Mouse (Mus musculus) lung, postnatal 0 days (tissue): ENCODE measurements around the gene Tcp11l2. TPM values are rescaled to one million over a fixed set of nuclear protein-coding genes. Genes with fewer than 3 reads are reported as not detected.

Experiments used
- ATAC-seq: fragments of 200-750 bp; cut with Nextera tagmentation; 2 replicates; pipeline ENCODE4 v1.8.0; 2017; ENCODE audit warnings: moderate library complexity
- DNase-seq: peaks from one replicate; pipeline ENCODE4 v3.0.0-alpha.2; 2016; ENCODE audit warnings: low spot score
- H3K27ac ChIP-seq: fragments of 300-500 bp; sonication (generic); 2 replicates; pipeline ENCODE4 v1.5.1; 2014; ENCODE audit warnings: antibody characterized with exemption, mild to moderate bottlenecking, low read length, mixed read lengths
- H3K27me3 ChIP-seq: fragments of 300-500 bp; sonication (generic); replicated peaks from 2 replicates; pipeline ENCODE4 v1.6.1; 2014; ENCODE audit warnings: low read length, mixed read lengths; ENCODE audit not compliant: insufficient read depth
- H3K36me3 ChIP-seq: fragments of 300-500 bp; sonication (generic); 2 replicates; pipeline ENCODE4 v1.6.1; 2014; ENCODE audit warnings: low read length, mixed read lengths; ENCODE audit not compliant: insufficient read depth
- H3K4me1 ChIP-seq: fragments of 300-500 bp; sonication (generic); 2 replicates; pipeline ENCODE4 v1.6.1; 2014; ENCODE audit warnings: antibody characterized with exemption, low read depth, low read length, mixed read lengths; ENCODE audit not compliant: insufficient read depth
- H3K4me2 ChIP-seq: fragments of 300-500 bp; sonication (generic); replicated peaks from 2 replicates; pipeline ENCODE4 v1.6.1; 2014; ENCODE audit warnings: low read depth, mild to moderate bottlenecking, low read length, moderate library complexity, mixed read lengths
- H3K4me3 ChIP-seq: fragments of 300-500 bp; sonication (generic); 2 replicates; pipeline ENCODE4 v1.5.1; 2014; ENCODE audit warnings: low read depth, low read length
- H3K9ac ChIP-seq: fragments of 300-500 bp; sonication (generic); replicated peaks from 2 replicates; pipeline ENCODE4 v1.6.1; 2014; ENCODE audit warnings: low read depth, mild to moderate bottlenecking
- H3K9me3 ChIP-seq: fragments of 300-500 bp; sonication (generic); 2 replicates; pipeline ENCODE4 v1.6.1; 2016; ENCODE audit warnings: low read length, mixed read lengths
- CTCF ChIP-seq: IDR thresholded peaks from 2 replicates; pipeline ENCODE4 v1.5.1; 2016; ENCODE audit warnings: antibody characterized with exemption, mild to moderate bottlenecking
- EP300 ChIP-seq: IDR thresholded peaks from 2 replicates; pipeline ENCODE4 v1.6.1; 2016; ENCODE audit warnings: antibody characterized with exemption, mild to moderate bottlenecking, control low read depth
- WGBS: fragments of 180-500 bp; shearing (Covaris S2); extraction: QIAGEN DNeasy Blood & Tissue Kit; methylation state at CpG from one replicate; pipeline ENCODE4 v1.1.7; 2014; 5-methylcytosine and 5-hydroxymethylcytosine counted together
- polyA plus RNA-seq: library from polyadenylated mRNA; unstranded; fragments of >200 nt; fragmentation: Nextera tagmentation; extraction: Ambion mirVana; gene quantifications from 2 replicates; pipeline ENCODE4 v1.2.1, GENCODE M21; 2015

Gene Tcp11l2
- polyA plus RNA-seq, 1 experiment from 2014 or later, result 73.8 TPM

DNA sequence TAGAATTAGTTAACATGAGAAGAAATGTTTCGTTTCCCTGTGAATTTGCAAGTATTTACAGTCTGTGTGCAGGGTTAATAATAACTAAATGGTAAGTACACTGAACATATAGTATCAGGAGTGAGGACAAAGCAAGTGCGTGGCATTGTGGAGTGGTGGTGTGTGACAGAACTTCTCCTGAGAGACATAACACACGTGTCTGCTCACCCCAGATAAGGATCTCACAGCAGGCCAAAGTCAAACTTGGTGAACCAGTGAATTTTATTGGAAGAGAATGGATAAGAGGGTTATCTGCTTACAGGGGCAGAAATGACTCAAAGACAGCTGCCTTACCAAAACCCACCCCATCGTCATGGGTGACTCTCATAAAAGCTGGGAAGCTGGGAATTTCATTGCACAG lies 72.5 kb downstream of the Tcp11l2 start:
- 84% methylated on average over 4 of the region's 4 CpGs for WGBS
- TF ChIP-seq EP300 (no peak), CTCF (no peak)
- 0 out of 2 replicates have a peak, but pooled peaks cover 10% of the 10 kb centered on the region for H3K36me3 ChIP-seq

DNA sequence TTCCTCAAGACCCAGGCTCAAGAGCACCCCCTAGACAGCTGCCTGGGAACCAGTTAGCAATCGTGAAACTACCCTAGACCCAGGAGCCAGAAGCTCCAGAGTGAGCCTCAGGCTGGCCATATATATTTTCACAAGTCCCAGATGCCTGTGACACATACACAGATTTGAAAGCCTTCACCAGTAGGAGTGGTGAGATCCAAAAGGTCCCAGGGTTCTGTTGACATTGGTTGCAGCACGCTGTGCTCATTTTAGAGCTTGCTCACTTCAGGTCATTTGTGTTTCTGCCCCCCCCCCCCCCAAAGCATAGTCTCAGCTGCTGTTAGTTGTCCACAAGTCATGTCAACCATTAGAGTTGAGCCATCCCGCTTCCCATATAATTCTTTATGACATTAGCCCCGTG lies 77.6 kb downstream of the Tcp11l2 start:
- TF ChIP-seq CTCF, result no peak
- no peak for TF ChIP-seq EP300
- no peak overlapping the region for H3K9ac ChIP-seq
- DNase-seq (no peak), ATAC-seq (no peak)
- 76% methylated on average over 4 of the region's 4 CpGs for WGBS
- H3K27ac ChIP-seq, result no peak overlapping the region
- no peaks in the 10 kb centered on the region for H3K4me1 ChIP-seq
- H3K4me3 ChIP-seq, result no peak overlapping the region
- no peak overlapping the region for H3K4me2 ChIP-seq
- no peaks in the 10 kb centered on the region for H3K27me3 ChIP-seq
- H3K9me3 ChIP-seq, result no peaks in the 10 kb centered on the region
- H3K36me3 ChIP-seq, result 0 out of 2 replicates have a peak, but pooled peaks cover 10% of the 10 kb centered on the region

More for the DNA sequence above, 72.5 kb downstream of the Tcp11l2 start:
- no peak overlapping the region for H3K4me3 ChIP-seq
- H3K4me1 ChIP-seq, result 0 out of 2 replicates have a peak, but pooled peaks cover 4% of the 10 kb centered on the region
- DNase-seq (no peak), ATAC-seq (no peak)
- no peak overlapping the region for H3K27ac ChIP-seq
- H3K27me3 ChIP-seq, result no peaks in the 10 kb centered on the region
- H3K9me3 ChIP-seq, result no peaks in the 10 kb centered on the region
- H3K4me2 ChIP-seq, result no peak overlapping the region
- no peak overlapping the region for H3K9ac ChIP-seq

DNA sequence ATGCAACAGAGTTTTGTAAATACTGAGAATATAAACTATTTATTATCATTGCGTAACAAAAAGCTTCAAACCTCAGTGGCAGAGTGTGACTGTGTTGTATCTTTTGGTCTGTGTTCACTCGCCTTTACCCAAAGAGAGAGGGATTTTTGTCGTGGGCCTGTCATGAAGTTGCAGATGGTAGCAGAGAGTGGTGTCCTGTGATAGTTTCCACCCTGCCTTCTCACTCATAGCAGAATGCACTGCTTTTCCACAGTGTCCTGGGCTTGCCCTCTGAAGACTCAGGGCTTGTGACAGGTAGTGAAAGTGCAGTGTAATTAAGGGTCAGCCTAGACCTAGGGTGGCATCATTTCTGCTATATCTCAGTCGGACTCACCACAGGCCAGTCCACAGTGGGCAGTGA lies 78.3 kb downstream of the Tcp11l2 start:
- Histone ChIP-seq H3K4me2 (no peak overlapping the region), H3K9ac (no peak overlapping the region), H3K27me3 (no peaks in the 10 kb centered on the region), H3K4me3 (no peak overlapping the region), H3K4me1 (no peaks in the 10 kb centered on the region), H3K27ac (no peak overlapping the region), H3K9me3 (no peaks in the 10 kb centered on the region), H3K36me3 (0 out of 2 replicates have a peak, but pooled peaks cover 7% of the 10 kb centered on the region)
- TF ChIP-seq EP300 (no peak), CTCF (no peak)
- ATAC-seq (no peak), DNase-seq (no peak)
- WGBS, result 82% methylated on average over 4 of the region's 4 CpGs

DNA sequence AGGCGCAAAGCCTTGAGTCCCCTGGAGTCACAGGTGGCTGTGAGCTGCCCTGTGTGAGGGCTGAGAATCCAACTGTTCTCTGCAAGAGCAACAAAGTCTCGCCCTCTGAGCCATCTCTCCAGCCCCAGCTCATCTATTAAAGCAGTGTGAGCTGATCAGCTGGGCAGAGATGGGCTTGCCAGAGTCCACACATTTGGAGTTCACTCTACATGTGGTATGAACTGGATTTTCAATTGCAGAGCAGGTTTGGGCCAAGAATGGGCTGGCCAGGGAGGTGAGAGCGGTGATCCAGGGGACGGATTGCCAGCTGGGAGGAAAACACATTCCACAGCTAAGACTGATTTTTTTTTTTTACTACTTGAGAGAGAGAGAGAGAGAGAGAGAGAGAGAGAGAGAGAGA lies 80.2 kb downstream of the Tcp11l2 start:
- ATAC-seq (peak; percentile 59), DNase-seq (peak; percentile 49)
- Histone ChIP-seq H3K4me1 (no peaks in the 10 kb centered on the region), H3K4me3 (no peak overlapping the region), H3K27ac (no peak overlapping the region), H3K36me3 (0 out of 2 replicates have a peak, but pooled peaks cover 7% of the 10 kb centered on the region), H3K4me2 (no peak overlapping the region), H3K9me3 (no peaks in the 10 kb centered on the region), H3K27me3 (no peaks in the 10 kb centered on the region), H3K9ac (no peak overlapping the region)
- TF ChIP-seq EP300, result no peak
- WGBS, result 61% methylated on average over 4 of the region's 4 CpGs

DNA sequence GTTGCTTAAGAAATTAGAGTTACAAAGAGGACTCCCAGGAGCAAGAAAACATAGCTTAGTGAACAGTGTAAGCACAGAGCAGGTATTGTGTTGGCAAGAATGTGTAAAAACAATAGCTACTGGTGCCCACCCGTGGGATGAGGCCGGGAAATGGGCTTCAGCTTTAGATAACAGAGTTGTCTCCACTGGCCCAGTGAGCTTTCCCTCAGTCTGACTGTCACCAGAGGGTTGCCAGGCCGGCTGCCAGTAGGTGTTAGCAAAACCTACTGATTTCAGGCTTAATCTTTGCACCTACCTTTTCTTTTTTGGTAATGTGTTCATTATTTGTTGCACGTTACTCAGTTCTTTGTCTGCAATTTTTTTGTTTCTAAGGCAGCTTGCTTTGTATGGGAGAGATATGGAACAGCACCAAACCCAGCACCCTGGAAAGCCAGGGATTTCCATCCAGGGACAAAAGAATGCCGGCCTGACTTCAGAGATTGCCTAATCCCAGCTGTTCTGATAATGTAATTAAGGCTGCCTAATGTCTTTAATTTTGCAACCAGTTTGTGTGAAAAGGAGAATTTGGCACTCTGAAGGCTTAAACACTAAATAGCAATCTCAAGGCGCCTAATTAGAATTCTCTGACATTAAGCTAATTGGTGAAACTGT lies 81.1 kb downstream of the Tcp11l2 start:
- Histone ChIP-seq H3K36me3 (0 out of 2 replicates have a peak, but pooled peaks cover 7% of the 10 kb centered on the region), H3K27ac (no peak overlapping the region), H3K4me1 (no peaks in the 10 kb centered on the region), H3K4me2 (no peak overlapping the region), H3K4me3 (no peak overlapping the region), H3K9me3 (no peaks in the 10 kb centered on the region), H3K9ac (no peak overlapping the region), H3K27me3 (no peaks in the 10 kb centered on the region)
- no peak; the same call in 1 of the 2 replicates for ATAC-seq
- TF ChIP-seq CTCF (no peak), EP300 (no peak)
- peak; percentile 61 for DNase-seq
- 53% methylated on average over 6 of the region's 6 CpGs for WGBS

DNA sequence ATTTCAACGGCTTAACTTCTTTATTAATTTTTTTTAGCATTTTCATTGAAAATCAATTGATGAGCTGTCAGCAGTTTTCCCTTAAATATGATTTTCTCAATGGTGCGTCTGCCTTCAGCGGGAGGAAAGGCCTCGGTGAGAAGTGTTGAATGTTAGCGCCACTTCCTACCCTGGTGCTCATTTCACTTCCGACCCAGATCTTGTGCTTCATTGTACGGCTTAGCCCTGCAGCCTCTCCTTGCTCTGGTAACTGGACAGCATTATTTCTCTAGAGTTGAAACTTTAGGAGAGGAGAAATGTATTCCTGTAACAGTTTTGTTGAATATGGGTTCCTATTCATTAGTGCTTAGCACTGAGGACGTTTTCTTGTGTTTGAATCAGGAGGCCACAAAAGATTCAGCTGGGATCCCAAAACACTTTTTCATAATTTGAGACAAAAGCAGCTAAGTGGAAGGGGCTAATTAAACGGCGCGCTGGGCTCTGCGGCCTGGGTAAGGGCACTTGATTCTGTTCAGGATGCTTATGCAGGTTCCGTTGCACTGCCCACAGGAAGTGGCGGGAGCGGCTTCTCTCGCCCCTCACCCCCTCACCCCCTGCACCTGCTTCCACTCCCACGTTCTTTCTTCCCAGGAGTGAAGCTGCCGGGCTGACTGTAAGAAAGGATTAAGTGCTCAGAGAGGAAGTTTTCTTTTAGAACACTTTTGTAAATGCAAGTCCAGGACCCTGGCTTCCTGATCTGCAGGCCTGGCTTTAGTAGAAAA lies 81.8 kb downstream of the Tcp11l2 start:
- H3K9ac ChIP-seq, result no peak overlapping the region
- no peaks in the 10 kb centered on the region for H3K27me3 ChIP-seq
- H3K36me3 ChIP-seq, result no peaks in the 10 kb centered on the region
- peak; percentile 9 for DNase-seq
- no peak for ATAC-seq
- 39% methylated on average over 18 of the region's 18 CpGs for WGBS
- H3K4me1 ChIP-seq, result no peaks in the 10 kb centered on the region
- H3K27ac ChIP-seq, result no peak overlapping the region
- H3K9me3 ChIP-seq, result no peaks in the 10 kb centered on the region
- no peak overlapping the region for H3K4me2 ChIP-seq
- TF ChIP-seq CTCF, result no peak
- no peak for TF ChIP-seq EP300
- H3K4me3 ChIP-seq, result no peak overlapping the region
